ENCODE assay signal across 8 mouse cellular contexts in the genomic region with DNA sequence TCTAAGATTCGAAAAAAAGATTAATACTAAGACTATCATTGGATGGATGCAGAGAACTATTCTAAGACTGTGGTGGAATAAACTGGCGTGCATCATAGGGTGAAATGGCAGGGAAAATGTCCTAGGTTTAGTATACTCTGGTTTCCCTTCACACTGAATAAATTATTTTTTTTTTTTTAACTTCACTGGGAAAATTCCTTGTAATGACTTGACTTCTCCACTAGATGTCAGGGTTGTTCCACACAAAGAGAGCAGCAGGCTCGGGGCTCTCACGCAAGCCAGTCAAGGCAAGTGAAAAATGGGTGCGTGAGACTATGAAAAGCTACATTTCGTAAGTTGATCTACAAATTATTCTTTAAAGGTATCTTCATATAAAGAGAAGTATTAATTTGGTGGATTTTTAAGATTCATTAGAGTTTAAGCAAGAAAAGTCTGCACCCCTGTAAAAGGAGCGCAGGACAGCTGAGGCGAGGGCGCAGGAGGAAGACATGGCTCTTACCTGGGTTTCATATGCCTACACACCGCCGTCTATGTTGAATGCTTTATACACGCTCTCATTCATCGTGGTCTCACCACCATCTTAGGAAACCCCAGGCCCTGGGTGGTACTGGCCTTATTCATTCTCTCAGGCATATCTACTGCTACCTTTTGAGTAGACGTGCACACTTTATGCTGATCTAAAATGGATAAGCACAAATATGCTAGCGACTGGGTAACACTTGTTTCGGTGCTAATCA. TPM values are rescaled to one million over a fixed set of nuclear protein-coding genes. Genes with fewer than 3 reads are reported as not detected.
DNase-seq lines count a peak whose midpoint lies in the region; ATAC-seq and TF ChIP-seq lines count a peak whose summit lies in the region.

No protein-coding gene starts in this region.

- H3K4me1 ChIP-seq in E14TG2a.4 (replicated peaks; ENCODE audit: low read depth, low read length) = no peaks in the 10 kb centered on the region; the same call in 1 of the 2 replicates
- H3K4me1 ChIP-seq in heart, embryonic 13.5 days = no peaks in the 10 kb centered on the region
- no peaks in the 10 kb centered on the region for H3K4me1 ChIP-seq in limb, embryonic 10.5 days
- H3K4me1 ChIP-seq in neural tube, embryonic 15.5 days = no peaks in the 10 kb centered on the region

- H3K4me3 ChIP-seq in E14TG2a.4 (replicated peaks; ENCODE audit: low read length) = no peak overlapping the region
- no peak overlapping the region for H3K4me3 ChIP-seq in heart, embryonic 13.5 days
- H3K4me3 ChIP-seq in limb, embryonic 10.5 days = no peak overlapping the region
- H3K4me3 ChIP-seq in neural tube, embryonic 15.5 days (replicated peaks) = no peak overlapping the region

- peak; percentile 35 for DNase-seq in kidney, adult 9 months
- DNase-seq in kidney, adult 11 months = no peak
- DNase-seq in c-Kit-positive CD71-positive TER-119-positive erythroid progenitor cells, embryonic 14.5 days (ENCODE audit: low spot score) = peak; percentile 26
- peak; percentile 42 for DNase-seq in limb, embryonic 10.5 days (ENCODE audit: low spot score)
- no peak for DNase-seq in gastrocnemius, postnatal 4 days (ENCODE audit: low spot score in 2 of 2)

- no peaks in the 10 kb centered on the region for H3K36me3 ChIP-seq in E14TG2a.4 (ENCODE audit: insufficient read depth, low read length)
- H3K36me3 ChIP-seq in heart, embryonic 13.5 days = no peaks in the 10 kb centered on the region
- no peaks in the 10 kb centered on the region for H3K36me3 ChIP-seq in limb, embryonic 10.5 days
- H3K36me3 ChIP-seq in neural tube, embryonic 15.5 days = no peaks in the 10 kb centered on the region

- no peak overlapping the region for H3K9ac ChIP-seq in heart, embryonic 13.5 days
- H3K9ac ChIP-seq in neural tube, embryonic 15.5 days (replicated peaks) = no peak overlapping the region

- TF ChIP-seq CTCF in E14TG2a.4 (conservative IDR thresholded peaks at IDR 0.05; ENCODE audit: low read length) = peak; percentile 70

- WGBS in heart, embryonic 13.5 days = 36% methylated on average over 16 of the region's 16 CpGs
- WGBS in limb, embryonic 10.5 days = 41% methylated on average over 16 of the region's 16 CpGs
- WGBS in neural tube, embryonic 15.5 days = 40% methylated on average over 16 of the region's 16 CpGs

- no peak overlapping the region for H3K27ac ChIP-seq in heart, embryonic 13.5 days (replicated peaks)
- no peak overlapping the region for H3K27ac ChIP-seq in limb, embryonic 10.5 days
- H3K27ac ChIP-seq in neural tube, embryonic 15.5 days (replicated peaks) = no peak overlapping the region

- H3K4me2 ChIP-seq in heart, embryonic 13.5 days = peak overlapping the region; percentile 42
- H3K4me2 ChIP-seq in neural tube, embryonic 15.5 days = peak overlapping the region; percentile 2; the same call in 1 of the 2 replicates

- no peaks in the 10 kb centered on the region for H3K9me3 ChIP-seq in E14TG2a.4 (ENCODE audit: low read length)
- no peaks in the 10 kb centered on the region for H3K9me3 ChIP-seq in heart, embryonic 13.5 days
- H3K9me3 ChIP-seq in limb, embryonic 10.5 days (replicated peaks) = no peaks in the 10 kb centered on the region
- H3K9me3 ChIP-seq in neural tube, embryonic 15.5 days (replicated peaks) = no peaks in the 10 kb centered on the region

- H3K27me3 ChIP-seq in E14TG2a.4 (ENCODE audit: insufficient read depth, low read length) = peaks cover 3% of the 10 kb centered on the region; the same call in 1 of the 2 replicates
- peaks cover 6% of the 10 kb centered on the region; the same call in 1 of the 2 replicates for H3K27me3 ChIP-seq in heart, embryonic 13.5 days (replicated peaks)
- H3K27me3 ChIP-seq in limb, embryonic 10.5 days (ENCODE audit: low read depth, poor library complexity, severe bottlenecking) = peaks cover 8% of the 10 kb centered on the region; the same call in 1 of the 2 replicates
- no peaks in the 10 kb centered on the region; the same call in 1 of the 2 replicates for H3K27me3 ChIP-seq in neural tube, embryonic 15.5 days (replicated peaks)

- ATAC-seq in heart, embryonic 13.5 days (ENCODE audit: extremely low read depth, insufficient number of reproducible peaks, low FRiP score, low TSS enrichment) = no peak
- ATAC-seq in neural tube, embryonic 15.5 days (ENCODE audit: low FRiP score) = peak; percentile 75

RNA-seq across cellular contexts. Expression of gene 1700015F17Rik, which starts 15.5 kb away (rescaled TPM):
- polyA plus RNA-seq in heart, embryonic 13.5 days (2015; fragmentation: Nextera tagmentation; extraction: Ambion mirVana) = not detected in 2 replicates
- polyA plus RNA-seq in limb, embryonic 10.5 days (2016; fragmentation: Nextera tagmentation; extraction: Ambion mirVana) = not detected in 2 replicates
- not detected in 2 replicates for polyA plus RNA-seq in neural tube, embryonic 15.5 days (2015; fragmentation: Nextera tagmentation; extraction: Ambion mirVana)
- total RNA-seq in gastrocnemius, postnatal 4 days (2021) = not detected

RNA-seq across cellular contexts. Expression of gene Cldn12, which starts 20.3 kb away (rescaled TPM):
- polyA plus RNA-seq in heart, embryonic 13.5 days (2015; fragmentation: Nextera tagmentation; extraction: Ambion mirVana) = 12.8 and 14.0 TPM in 2 replicates
- polyA plus RNA-seq in limb, embryonic 10.5 days (2016; fragmentation: Nextera tagmentation; extraction: Ambion mirVana) = 25.7 and 29.8 TPM in 2 replicates
- 15.8 and 16.6 TPM in 2 replicates for polyA plus RNA-seq in neural tube, embryonic 15.5 days (2015; fragmentation: Nextera tagmentation; extraction: Ambion mirVana)
- total RNA-seq in gastrocnemius, postnatal 4 days (2021) = 10 to 100 TPM; 12.2 to 12.4 TPM

Comparison
In these comparisons a context has a peak if more than half of its experiments do, and no peak if none do; other contexts are left out.
1. DNase-seq: peak in kidney, adult 9 months (single experiment), c-Kit-positive CD71-positive TER-119-positive erythroid progenitor cells, embryonic 14.5 days (single experiment) and limb, embryonic 10.5 days (single experiment); none in kidney, adult 11 months (single experiment) and gastrocnemius, postnatal 4 days (0 of 2).